Mouse (Mus musculus): ENCODE measurements around the gene Ppp1r27. TPM values are rescaled to one million over a fixed set of nuclear protein-coding genes. Genes with fewer than 3 reads are reported as not detected.

Ppp1r27 gene
- polyA plus RNA-seq (2014; fragmentation: Nextera tagmentation; extraction: Ambion mirVana): not detected in 2 replicates

GRCm38 (mm10) chr11:120550810-120551440 is at the start of gene Ppp1r27:
Gene Ppp1r27, minus strand, starts transcription at chr11:120551132.
- ATAC-seq (ENCODE audit: insufficient number of reproducible peaks, insufficient read depth, low FRiP score, low read depth): no peak
- Histone ChIP-seq H3K4me2 (ENCODE audit: low read length) (peak within 1 kb of the TSS; percentile 96), H3K9ac (ENCODE audit: low read length) (peak within 1 kb of the TSS; percentile 93), H3K36me3 (ENCODE audit: control insufficient read depth, insufficient read depth, low read length) (peaks cover 5% of the 10 kb centered on the region; the same call in 1 of the 2 replicates), H3K27ac (replicated peaks in 1 of 2; ENCODE audit: control insufficient read depth in 1 of 2, insufficient read depth in 1 of 2, low read depth in 2 of 2, low read length in 2 of 2) (peak within 1 kb of the TSS in 1 of 2 experiments; percentile 75; a peak in 2 of 4 replicates), H3K4me3 (ENCODE audit: control insufficient read depth in 1 of 2, insufficient read depth in 1 of 2, low read depth in 1 of 2, low read length in 2 of 2) (peak within 1 kb of the TSS; percentile 70 to 98), H3K27me3 (ENCODE audit: control insufficient read depth, insufficient read depth, low read length) (no peaks in the 10 kb centered on the region), H3K4me1 (ENCODE audit: control insufficient read depth in 2 of 2, insufficient read depth in 2 of 2, low read length in 2 of 2) (peaks cover 19 to 32% of the 10 kb centered on the region in 2 experiments), H3K9me3 (ENCODE audit: control insufficient read depth, low read length) (no peaks in the 10 kb centered on the region)
- 91% methylated on average over 28 of the region's 28 CpGs for WGBS

- Histone ChIP-seq H3K9ac (ENCODE audit: low read length) (no peak overlapping the region), H3K36me3 (ENCODE audit: control insufficient read depth, insufficient read depth, low read length) (peaks cover 77% of the 10 kb centered on the region), H3K9me3 (ENCODE audit: control insufficient read depth, low read length) (no peaks in the 10 kb centered on the region), H3K4me2 (ENCODE audit: low read length) (no peak overlapping the region), H3K27me3 (ENCODE audit: control insufficient read depth, insufficient read depth, low read length) (no peaks in the 10 kb centered on the region), H3K27ac (replicated peaks in 1 of 2; ENCODE audit: control insufficient read depth in 1 of 2, insufficient read depth in 1 of 2, low read depth in 2 of 2, low read length in 2 of 2) (no peak overlapping the region), H3K4me1 (ENCODE audit: control insufficient read depth in 2 of 2, insufficient read depth in 2 of 2, low read length in 2 of 2) (peaks cover 11 to 16% of the 10 kb centered on the region in 2 experiments), H3K4me3 (ENCODE audit: control insufficient read depth in 1 of 2, insufficient read depth in 1 of 2, low read depth in 1 of 2, low read length in 2 of 2) (no peak overlapping the region)
- WGBS: 89% methylated on average over 3 of the region's 3 CpGs
- ATAC-seq (ENCODE audit: insufficient number of reproducible peaks, insufficient read depth, low FRiP score, low read depth): no peak
Observed at GRCm38 (mm10) chr11:120600716-120601115, 49.8 kb upstream of the Ppp1r27 start.

GRCm38 (mm10) chr11:120598990-120599549 is 48.1 kb upstream of the Ppp1r27 start:
- H3K27me3 ChIP-seq (ENCODE audit: control insufficient read depth, insufficient read depth, low read length): no peaks in the 10 kb centered on the region

GRCm38 (mm10) chr11:120598283-120598989 is 47.5 kb upstream of the Ppp1r27 start, which contains the start of the genes Alyref and Anapc11:
Gene Alyref, minus strand, starts transcription at chr11:120598365.
Gene Anapc11, plus strand, starts transcription at chr11:120598421.
- Histone ChIP-seq H3K9me3 (ENCODE audit: control insufficient read depth, low read length) (no peaks in the 10 kb centered on the region), H3K27ac (replicated peaks in 1 of 2; ENCODE audit: control insufficient read depth in 1 of 2, insufficient read depth in 1 of 2, low read depth in 2 of 2, low read length in 2 of 2) (peak within 1 kb of the TSS; percentile 68 to 92), H3K36me3 (ENCODE audit: control insufficient read depth, insufficient read depth, low read length) (peaks cover 77% of the 10 kb centered on the region), H3K4me2 (ENCODE audit: low read length) (peak within 1 kb of the TSS; percentile 97), H3K9ac (ENCODE audit: low read length) (peak within 1 kb of the TSS; percentile 100), H3K27me3 (ENCODE audit: control insufficient read depth, insufficient read depth, low read length) (no peaks in the 10 kb centered on the region), H3K4me1 (ENCODE audit: control insufficient read depth in 2 of 2, insufficient read depth in 2 of 2, low read length in 2 of 2) (peaks cover 11 to 16% of the 10 kb centered on the region in 2 experiments), H3K4me3 (ENCODE audit: control insufficient read depth in 1 of 2, insufficient read depth in 1 of 2, low read depth in 1 of 2, low read length in 2 of 2) (peak within 1 kb of the TSS; percentile 59 to 99)
- under 1% methylated on average over 86 of the region's 88 CpGs for WGBS
- peak; percentile 96 for ATAC-seq (ENCODE audit: insufficient number of reproducible peaks, insufficient read depth, low FRiP score, low read depth)

More at GRCm38 (mm10) chr11:120598990-120599549, 48.1 kb upstream of the Ppp1r27 start:
- Histone ChIP-seq H3K9me3 (ENCODE audit: control insufficient read depth, low read length) (no peaks in the 10 kb centered on the region), H3K27ac (replicated peaks in 1 of 2; ENCODE audit: control insufficient read depth in 1 of 2, insufficient read depth in 1 of 2, low read depth in 2 of 2, low read length in 2 of 2) (peak overlapping the region; percentile 68 to 92), H3K9ac (ENCODE audit: low read length) (peak overlapping the region; percentile 100), H3K4me1 (ENCODE audit: control insufficient read depth in 2 of 2, insufficient read depth in 2 of 2, low read length in 2 of 2) (peaks cover 11 to 16% of the 10 kb centered on the region in 2 experiments), H3K36me3 (ENCODE audit: control insufficient read depth, insufficient read depth, low read length) (peaks cover 77% of the 10 kb centered on the region), H3K4me3 (ENCODE audit: control insufficient read depth in 1 of 2, insufficient read depth in 1 of 2, low read depth in 1 of 2, low read length in 2 of 2) (peak overlapping the region; percentile 59 to 99), H3K4me2 (ENCODE audit: low read length) (peak overlapping the region; percentile 97)
- 48% methylated on average over 17 of the region's 17 CpGs for WGBS
- ATAC-seq (ENCODE audit: insufficient number of reproducible peaks, insufficient read depth, low FRiP score, low read depth): no peak

GRCm38 (mm10) chr11:120597240-120598235 is 46.6 kb upstream of the Ppp1r27 start:
- H3K4me3 ChIP-seq (ENCODE audit: control insufficient read depth in 1 of 2, insufficient read depth in 1 of 2, low read depth in 1 of 2, low read length in 2 of 2): peak overlapping the region; percentile 59 to 99
- peak overlapping the region; percentile 32 to 92; a peak in 3 of 4 replicates for H3K27ac ChIP-seq (replicated peaks in 1 of 2; ENCODE audit: control insufficient read depth in 1 of 2, insufficient read depth in 1 of 2, low read depth in 2 of 2, low read length in 2 of 2)
- no peaks in the 10 kb centered on the region for H3K9me3 ChIP-seq (ENCODE audit: control insufficient read depth, low read length)
- peaks cover 77% of the 10 kb centered on the region for H3K36me3 ChIP-seq (ENCODE audit: control insufficient read depth, insufficient read depth, low read length)
- H3K9ac ChIP-seq (ENCODE audit: low read length): peak overlapping the region; percentile 100
- WGBS: 4% methylated on average over 94 of the region's 99 CpGs
- H3K4me1 ChIP-seq (ENCODE audit: control insufficient read depth in 2 of 2, insufficient read depth in 2 of 2, low read length in 2 of 2): peaks cover 11 to 16% of the 10 kb centered on the region in 2 experiments
- ATAC-seq (ENCODE audit: insufficient number of reproducible peaks, insufficient read depth, low FRiP score, low read depth): peak; percentile 37
- H3K27me3 ChIP-seq (ENCODE audit: control insufficient read depth, insufficient read depth, low read length): no peaks in the 10 kb centered on the region
- peak overlapping the region; percentile 97 for H3K4me2 ChIP-seq (ENCODE audit: low read length)

GRCm38 (mm10) chr11:120588531-120588930 is 37.6 kb upstream of the Ppp1r27 start:
- Histone ChIP-seq H3K27me3 (ENCODE audit: control insufficient read depth, insufficient read depth, low read length) (no peaks in the 10 kb centered on the region), H3K9ac (ENCODE audit: low read length) (no peak overlapping the region), H3K4me1 (ENCODE audit: control insufficient read depth in 2 of 2, insufficient read depth in 2 of 2, low read length in 2 of 2) (no peaks in the 10 kb centered on the region), H3K27ac (replicated peaks in 1 of 2; ENCODE audit: control insufficient read depth in 1 of 2, insufficient read depth in 1 of 2, low read depth in 2 of 2, low read length in 2 of 2) (no peak overlapping the region), H3K4me3 (ENCODE audit: control insufficient read depth in 1 of 2, insufficient read depth in 1 of 2, low read depth in 1 of 2, low read length in 2 of 2) (no peak overlapping the region), H3K9me3 (ENCODE audit: control insufficient read depth, low read length) (0 out of 2 replicates have a peak, but pooled peaks cover 3% of the 10 kb centered on the region), H3K4me2 (ENCODE audit: low read length) (no peak overlapping the region), H3K36me3 (ENCODE audit: control insufficient read depth, insufficient read depth, low read length) (peaks cover 94% of the 10 kb centered on the region)
- no peak for ATAC-seq (ENCODE audit: insufficient number of reproducible peaks, insufficient read depth, low FRiP score, low read depth)
- 75% methylated on average over 6 of the region's 6 CpGs for WGBS
